Mouse (Mus musculus) olfactory bulb, adult 2 months (tissue): ENCODE data around the gene Scd1. TPM values are rescaled to one million over a fixed set of nuclear protein-coding genes. Genes with fewer than 3 reads are reported as not detected.

ENCODE experiments used
- H3K27ac ChIP-seq: fragments of 200-500 bp; 2 replicates; pipeline ENCODE4 v1.5.1; 2012; ENCODE audit warnings: low read depth, low read length; ENCODE audit not compliant: insufficient read depth
- H3K4me1 ChIP-seq: fragments of 200-500 bp; 2 replicates; pipeline ENCODE4 v1.6.1; 2012; ENCODE audit warnings: low read length; ENCODE audit not compliant: control insufficient read depth, insufficient read depth
- H3K4me3 ChIP-seq: fragments of 200-500 bp; 2 replicates; pipeline ENCODE4 v1.5.1; 2012; ENCODE audit warnings: mild to moderate bottlenecking, low read depth, low read length, moderate library complexity; ENCODE audit not compliant: insufficient read depth
- CTCF ChIP-seq: fragments of 200-500 bp; IDR thresholded peaks from 2 replicates; pipeline ENCODE4 v1.5.1; 2012; ENCODE audit warnings: low read depth, mild to moderate bottlenecking, low read length, moderate library complexity; ENCODE audit not compliant: insufficient read depth
- POLR2A ChIP-seq: fragments of 200-500 bp; IDR thresholded peaks from 2 replicates; pipeline ENCODE4 v1.6.1; 2012; ENCODE audit warnings: mild to moderate bottlenecking, low read depth, low read length, moderate library complexity; ENCODE audit not compliant: insufficient read depth
- WGBS: fragments of 180-500 bp; shearing (Covaris S2); methylation state at CpG from one replicate; pipeline ENCODE4 v1.1.7; 2018; 5-methylcytosine and 5-hydroxymethylcytosine counted together
- polyA plus RNA-seq: library from polyadenylated mRNA; stranded (reverse); fragments of >200 nt; gene quantifications from 2 replicates; pipeline ENCODE4 v1.2.4, GENCODE M21; 2012; ENCODE audit warnings: low replicate concordance; ENCODE audit not compliant: missing spikeins, insufficient read depth, insufficient read length

The Scd1 gene
- polyA plus RNA-seq, 1 experiment = not detected

DNA sequence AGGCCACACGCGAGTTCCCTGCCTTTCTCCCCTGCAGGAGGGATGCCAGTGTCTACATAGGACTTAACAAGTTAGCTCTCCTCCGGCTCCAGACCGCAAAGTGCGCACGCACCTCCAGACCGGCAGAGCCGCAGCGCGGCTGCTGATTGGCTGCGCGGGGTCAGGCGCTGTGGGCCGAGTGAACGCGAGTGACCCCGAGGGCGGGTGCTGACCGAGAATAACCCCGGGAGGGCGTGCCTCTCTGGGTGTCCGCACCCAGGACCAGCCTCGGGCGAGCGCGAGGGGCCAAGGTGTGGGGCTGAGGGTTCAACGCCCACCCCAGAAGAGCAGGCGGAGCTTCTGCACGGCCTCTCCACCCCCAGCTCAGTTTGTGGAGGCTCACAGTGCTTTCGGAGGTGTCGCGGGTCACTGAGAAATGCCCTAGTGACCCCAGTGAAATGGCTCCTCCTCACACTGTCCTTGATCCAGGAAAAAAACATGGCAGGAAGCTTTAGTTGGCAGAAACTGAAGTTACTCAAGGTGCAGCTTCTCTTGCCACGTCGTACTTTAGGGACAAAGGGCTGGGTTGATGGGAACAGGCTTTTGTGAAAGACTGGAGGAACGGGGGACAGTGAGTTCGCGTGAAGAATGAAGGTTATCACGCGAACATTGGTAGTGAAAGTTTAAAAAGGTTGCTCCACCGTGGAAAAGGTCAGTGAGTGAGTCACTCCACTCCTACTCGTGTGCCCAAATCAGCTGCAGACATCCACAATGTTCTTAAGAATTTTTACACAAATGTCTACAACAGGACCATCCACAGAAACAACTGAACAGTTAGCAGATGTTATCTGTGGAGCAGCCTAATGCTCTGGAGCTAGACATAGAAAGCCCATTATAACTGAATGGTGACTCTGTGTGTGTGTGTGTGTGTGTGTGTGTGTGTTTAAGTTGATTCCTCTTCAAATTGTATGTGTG lies 18.9 kb downstream of the Scd1 start:
- 1% methylated on average over 41 of the region's 41 CpGs for WGBS
- H3K27ac ChIP-seq = peak overlapping the region; percentile 85
- peaks cover 18% of the 10 kb centered on the region for H3K4me1 ChIP-seq
- TF ChIP-seq POLR2A (peak; percentile 73; the same call in 1 of the 2 replicates), CTCF (peak; percentile 5; the same call in 1 of the 2 replicates)
- peak overlapping the region; percentile 54 for H3K4me3 ChIP-seq

GRCm38 (mm10) chr19:44387746-44388474 lies 19.8 kb downstream of the Scd1 start:
- Histone ChIP-seq H3K27ac (peak overlapping the region; percentile 85), H3K4me1 (peaks cover 19% of the 10 kb centered on the region), H3K4me3 (peak overlapping the region; percentile 54)
- WGBS = 23% methylated on average over 19 of the region's 19 CpGs
- TF ChIP-seq POLR2A = no peak

- Histone ChIP-seq H3K27ac (no peak overlapping the region), H3K4me3 (no peak overlapping the region), H3K4me1 (peaks cover 21% of the 10 kb centered on the region)
- WGBS = 93% methylated on average over 4 of the region's 4 CpGs
- TF ChIP-seq CTCF = no peak
- no peak for TF ChIP-seq POLR2A
Observed at GRCm38 (mm10) chr19:44387089-44387671, 20.5 kb downstream of the Scd1 start.

- TF ChIP-seq CTCF (no peak), POLR2A (no peak)
- Histone ChIP-seq H3K27ac (no peak overlapping the region), H3K4me1 (peaks cover 21% of the 10 kb centered on the region), H3K4me3 (no peak overlapping the region)
- 77% methylated on average over 6 of the region's 6 CpGs for WGBS
Observed at GRCm38 (mm10) chr19:44385887-44386498, 21.7 kb downstream of the Scd1 start.

- H3K27ac ChIP-seq = peak overlapping the region; percentile 75
- H3K4me3 ChIP-seq = no peak overlapping the region
- 31% methylated on average over 12 of the region's 12 CpGs for WGBS
- TF ChIP-seq CTCF (no peak), POLR2A (no peak)
- H3K4me1 ChIP-seq = peaks cover 21% of the 10 kb centered on the region
Observed at GRCm38 (mm10) chr19:44382682-44383321, 24.9 kb downstream of the Scd1 start.

DNA sequence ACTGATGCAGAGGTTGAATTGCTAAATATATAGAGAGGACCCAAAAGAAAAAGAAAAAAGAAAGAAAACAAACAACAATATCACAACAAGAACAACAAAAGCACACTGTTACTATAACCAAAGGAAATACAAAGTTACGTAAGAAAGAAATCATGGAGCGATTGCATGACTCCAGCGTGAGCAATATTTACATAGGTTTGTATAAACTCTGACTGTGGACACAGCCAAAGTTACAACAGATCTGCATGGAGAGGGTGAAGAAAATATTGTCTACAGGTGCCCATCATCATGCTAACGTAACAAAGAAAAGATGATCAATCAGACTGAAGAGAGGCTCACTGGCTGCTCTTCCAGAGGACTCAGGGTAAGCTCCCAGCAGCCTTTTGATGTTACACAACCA lies 27.6 kb downstream of the Scd1 start:
- Histone ChIP-seq H3K4me3 (no peak overlapping the region), H3K4me1 (peaks cover 19% of the 10 kb centered on the region), H3K27ac (no peak overlapping the region)
- WGBS = 92% methylated on average over 4 of the region's 4 CpGs
- TF ChIP-seq POLR2A = no peak
- TF ChIP-seq CTCF = no peak

GRCm38 (mm10) chr19:44379090-44379489 lies 28.6 kb downstream of the Scd1 start:
- no peak overlapping the region for H3K4me3 ChIP-seq
- TF ChIP-seq POLR2A (no peak), CTCF (no peak)
- H3K27ac ChIP-seq = peak overlapping the region; percentile 76
- peaks cover 18% of the 10 kb centered on the region for H3K4me1 ChIP-seq

DNA sequence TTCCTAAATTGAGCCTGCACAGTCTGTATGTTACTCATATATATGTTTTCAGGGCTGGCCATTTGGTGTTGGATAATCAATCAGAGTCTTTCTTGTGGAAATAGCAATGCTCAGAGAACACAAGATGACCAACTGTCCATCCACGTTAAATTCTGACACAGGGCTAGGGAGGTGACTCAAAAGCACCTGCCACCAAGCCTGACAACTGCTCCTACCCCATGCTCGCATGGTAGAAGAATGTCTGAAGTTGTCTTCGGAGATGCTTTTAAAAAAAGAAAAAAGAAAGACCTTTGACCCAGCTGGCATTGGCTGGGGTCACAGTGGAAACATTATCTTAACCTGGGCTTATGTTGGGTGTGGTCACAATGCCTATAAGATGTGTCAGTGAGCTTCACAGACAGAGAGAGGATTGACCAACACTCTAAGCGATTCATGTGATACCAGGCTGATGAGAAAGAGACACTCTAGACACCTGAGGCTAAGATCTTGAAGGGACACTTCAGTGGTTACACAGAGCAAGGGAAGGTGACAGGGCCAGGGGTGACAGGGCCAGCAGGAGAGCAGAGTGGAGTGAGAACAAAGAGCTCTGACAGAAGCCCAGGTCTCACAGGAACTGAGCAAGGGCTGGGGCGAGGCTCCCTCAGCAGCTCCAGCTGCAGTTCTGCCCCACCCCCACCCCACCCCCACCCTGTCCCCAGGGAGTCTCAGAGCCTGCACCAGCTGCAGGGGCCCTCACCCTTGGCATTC lies 29.9 kb downstream of the Scd1 start:
- no peak overlapping the region for H3K4me3 ChIP-seq
- TF ChIP-seq CTCF (no peak), POLR2A (no peak)
- H3K4me1 ChIP-seq = peaks cover 14% of the 10 kb centered on the region
- peak overlapping the region; percentile 38 for H3K27ac ChIP-seq
- WGBS = 62% methylated on average over 5 of the region's 5 CpGs
